Mouse (Mus musculus): ENCODE measurements around the gene Tmem102.

Gene Tmem102

GRCm38 (mm10) chr11:69822080-69822479 is 16.7 kb upstream of the Tmem102 start, which contains the start of gene Spem1:
Spem1 (minus strand) TSS chr11:69822180.
- CTCF ChIA-PET = interaction anchor here (0.6 kb wide), 1 partner anchor 58 kb away, joined by 3 read pairs; no protein-coding TSS in a partner anchor

DNA sequence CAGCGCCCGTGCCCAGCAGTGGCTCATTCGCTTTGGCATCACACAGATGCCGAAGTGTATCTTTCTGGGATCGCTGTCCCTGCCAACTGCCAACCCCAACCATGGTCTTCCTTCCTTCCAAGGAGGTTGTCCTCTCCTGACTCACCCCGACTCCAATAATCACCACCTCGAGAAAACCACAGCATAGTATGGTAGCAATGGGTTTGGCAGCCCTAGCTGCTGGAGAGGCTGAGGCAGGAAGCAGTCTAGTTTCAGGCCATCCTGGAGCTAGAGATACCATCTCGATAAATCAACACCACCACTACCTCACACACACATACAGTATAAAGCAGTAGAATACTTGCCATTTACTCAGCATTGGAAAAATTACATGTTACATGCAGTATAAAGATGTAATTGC is 13.4 kb upstream of the Tmem102 start:
- CTCF ChIA-PET = no interaction called here

GRCm38 (mm10) chr11:69818365-69818764 is 12.9 kb upstream of the Tmem102 start, which contains the start of gene Spem2:
Spem2 (minus strand) TSS chr11:69818465.
- CTCF ChIA-PET = no interaction called here

DNA sequence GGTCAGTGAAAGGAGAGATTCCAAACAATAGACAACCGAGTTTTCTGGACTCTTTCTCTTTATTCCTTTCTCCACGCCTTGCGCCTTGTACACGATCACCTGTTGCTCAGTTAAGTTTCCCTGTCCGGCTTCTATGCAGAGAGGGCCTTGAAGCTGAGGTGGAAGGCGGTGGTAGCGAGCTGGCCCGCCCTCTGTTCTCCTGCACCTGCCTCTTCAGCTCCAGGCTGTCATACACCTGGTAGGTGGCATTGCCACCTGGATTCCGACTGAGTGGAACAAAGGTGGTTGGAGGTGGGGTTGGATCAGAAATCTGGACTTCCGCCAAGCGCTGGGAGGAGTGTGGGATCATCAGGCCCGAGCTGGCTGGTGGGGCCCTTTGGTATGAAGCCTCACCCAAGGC is 11.1 kb upstream of the Tmem102 start:
- CTCF ChIA-PET = no interaction called here

GRCm38 (mm10) chr11:69815155-69815554 is 9.7 kb upstream of the Tmem102 start, which contains the start of gene Gm39566:
Gm39566 (minus strand) TSS chr11:69815298.
- CTCF ChIA-PET = no interaction called here

- CTCF ChIA-PET = interaction anchor here (0.6 to 0.7 kb wide), 2 partner anchors 156 to 707 kb away, joined by 8 to 24 read pairs; no protein-coding TSS in a partner anchor
These were observed 4.9 kb upstream of the Tmem102 start for GRCm38 (mm10) chr11:69810280-69810679.

DNA sequence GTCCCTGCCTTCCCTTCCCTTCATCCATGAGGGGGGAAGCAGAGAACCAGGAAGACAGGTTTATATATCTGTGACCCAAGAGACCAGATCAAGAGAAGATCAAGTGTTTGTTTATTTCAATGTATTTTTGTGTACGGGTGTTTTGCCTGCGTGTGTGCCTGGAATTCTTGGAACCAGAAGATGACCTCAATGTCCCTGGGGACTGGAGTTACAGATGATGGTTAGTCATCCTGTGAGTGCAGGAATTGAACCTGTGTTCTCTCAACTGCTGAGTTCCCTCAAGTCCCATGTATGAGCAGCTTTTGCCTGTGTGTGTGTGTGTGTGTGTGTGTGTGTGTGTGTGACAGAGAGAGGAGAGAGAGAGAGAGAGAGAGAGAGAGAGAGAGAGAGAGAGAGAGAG is 2.2 kb upstream of the Tmem102 start:
- CTCF ChIA-PET = interaction anchor here (0.7 kb wide), 1 partner anchor 120 kb away, joined by 6 read pairs; no protein-coding TSS in a partner anchor

DNA sequence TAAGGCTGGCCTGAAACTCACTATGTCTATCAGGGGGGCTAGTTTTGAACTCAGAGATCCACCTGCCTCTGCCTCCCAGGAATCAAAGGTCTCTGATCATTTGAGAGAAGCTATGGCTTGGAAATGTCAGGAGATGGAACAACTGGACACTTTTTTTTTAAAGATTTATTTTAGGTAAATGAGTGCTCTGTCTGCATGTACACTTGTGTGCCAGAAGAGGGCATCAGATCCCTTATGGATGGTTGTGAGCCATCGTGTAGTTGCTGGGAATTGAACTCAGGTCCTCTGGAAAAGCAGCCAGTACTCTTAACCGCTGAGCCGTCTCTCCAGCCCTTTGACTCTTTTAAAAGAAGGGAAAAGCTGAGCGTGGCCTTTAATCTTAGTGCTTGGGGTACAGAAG is 954 bp upstream of the Tmem102 start:
- CTCF ChIA-PET = no interaction called here

DNA sequence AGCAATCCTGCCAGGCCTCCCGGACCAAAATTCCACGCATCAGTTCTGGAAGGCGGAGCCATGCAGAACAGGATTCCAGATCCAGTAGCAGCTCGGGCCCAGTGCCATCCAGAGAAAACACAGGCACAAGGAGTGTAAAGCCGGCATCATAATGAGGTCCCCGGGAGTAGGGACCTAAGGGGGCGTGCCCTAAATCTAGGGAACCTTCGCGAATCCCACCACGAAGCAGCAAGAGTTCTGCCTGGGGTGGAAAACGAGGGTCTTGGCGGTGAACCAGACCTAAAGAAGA is 828 bp downstream of the Tmem102 start:
- CTCF ChIA-PET = interaction anchor here (0.6 kb wide), 1 partner anchor 33 kb away, joined by 3 read pairs; no protein-coding TSS in a partner anchor

DNA sequence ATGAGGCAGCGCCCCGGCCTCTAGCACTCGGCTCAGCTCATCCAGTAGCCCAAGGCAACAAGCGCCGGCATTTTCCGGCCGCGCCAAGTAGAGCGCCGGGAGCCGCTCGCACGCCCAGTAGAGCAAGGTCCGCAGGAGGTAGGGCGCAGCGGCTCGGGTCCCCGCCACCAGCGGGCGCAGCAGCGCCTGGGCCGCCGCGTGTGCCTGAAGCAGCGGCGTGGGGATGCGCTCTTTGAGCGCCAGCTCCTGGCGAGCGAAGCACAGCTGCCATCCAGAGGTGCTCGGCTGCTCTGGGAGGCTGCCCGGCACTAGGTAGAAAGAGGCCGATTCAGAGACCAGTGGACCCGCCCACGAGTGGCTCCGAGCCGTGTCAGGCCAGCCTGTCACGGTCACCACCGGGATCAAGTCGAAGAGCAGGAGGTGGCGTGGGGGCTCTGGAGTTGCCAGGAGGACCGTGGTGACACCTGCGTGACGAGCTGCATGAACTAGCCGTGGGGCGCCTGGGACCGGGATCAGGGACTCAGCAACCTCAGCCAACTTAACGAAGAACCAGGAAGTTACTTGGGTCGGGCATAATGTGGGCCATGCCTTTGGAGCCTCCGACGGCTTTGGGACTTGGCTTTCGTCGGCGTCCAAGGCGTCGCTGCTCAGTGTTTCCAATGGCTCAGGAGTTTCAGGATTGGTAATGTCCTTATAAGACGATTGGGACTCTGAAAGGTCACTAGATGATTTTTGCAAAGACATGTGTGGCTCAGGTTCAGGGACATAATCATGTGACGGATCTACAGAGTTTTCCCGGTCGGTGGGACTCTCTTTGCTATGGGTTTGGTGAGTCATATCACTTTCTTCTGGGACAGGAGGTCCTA is 1.4 kb downstream of the Tmem102 start:
- CTCF ChIA-PET = interaction anchor here (0.5 to 0.6 kb wide), 3 partner anchors 33 to 80 kb away, joined by 3 read pairs; partner anchors contain the start of gene Nlgn2

DNA sequence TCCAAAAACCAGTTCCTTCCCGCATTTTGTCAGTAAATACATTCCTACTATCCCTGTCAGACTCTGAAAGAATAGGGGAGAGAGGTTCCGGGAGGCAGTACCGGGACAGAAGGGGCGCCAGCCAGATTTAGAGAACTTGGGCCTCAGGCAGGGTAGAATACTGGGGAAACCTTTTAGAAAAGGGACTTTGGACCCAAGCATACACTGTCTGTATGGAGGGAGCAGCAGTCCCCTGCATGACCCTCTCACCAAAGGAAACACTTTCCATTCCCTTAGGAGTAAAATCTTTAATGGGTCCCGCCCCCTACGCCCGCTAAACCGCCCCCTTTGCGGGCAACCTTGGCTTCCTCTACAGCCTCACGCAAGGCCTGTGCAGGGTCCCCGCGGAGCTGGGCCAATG is 2.1 kb downstream of the Tmem102 start:
- CTCF ChIA-PET = interaction anchor here (0.6 kb wide), 1 partner anchor 35 kb away, joined by 3 read pairs; the partner anchor contains the start of gene Nlgn2

- CTCF ChIA-PET = interaction anchor here (1.0 kb wide), 1 partner anchor 148 kb away, joined by 3 read pairs; no protein-coding TSS in a partner anchor
These were observed 2.7 kb downstream of the Tmem102 start for GRCm38 (mm10) chr11:69802648-69803105.

- CTCF ChIA-PET = interaction anchor here (1.2 kb wide), 1 partner anchor 27 kb away, joined by 3 read pairs; no protein-coding TSS in a partner anchor
These were observed 3.9 kb downstream of the Tmem102 start, which contains the start of gene Fgf11 for GRCm38 (mm10) chr11:69801379-69801977. Fgf11 (minus strand) TSS chr11:69801857.

DNA sequence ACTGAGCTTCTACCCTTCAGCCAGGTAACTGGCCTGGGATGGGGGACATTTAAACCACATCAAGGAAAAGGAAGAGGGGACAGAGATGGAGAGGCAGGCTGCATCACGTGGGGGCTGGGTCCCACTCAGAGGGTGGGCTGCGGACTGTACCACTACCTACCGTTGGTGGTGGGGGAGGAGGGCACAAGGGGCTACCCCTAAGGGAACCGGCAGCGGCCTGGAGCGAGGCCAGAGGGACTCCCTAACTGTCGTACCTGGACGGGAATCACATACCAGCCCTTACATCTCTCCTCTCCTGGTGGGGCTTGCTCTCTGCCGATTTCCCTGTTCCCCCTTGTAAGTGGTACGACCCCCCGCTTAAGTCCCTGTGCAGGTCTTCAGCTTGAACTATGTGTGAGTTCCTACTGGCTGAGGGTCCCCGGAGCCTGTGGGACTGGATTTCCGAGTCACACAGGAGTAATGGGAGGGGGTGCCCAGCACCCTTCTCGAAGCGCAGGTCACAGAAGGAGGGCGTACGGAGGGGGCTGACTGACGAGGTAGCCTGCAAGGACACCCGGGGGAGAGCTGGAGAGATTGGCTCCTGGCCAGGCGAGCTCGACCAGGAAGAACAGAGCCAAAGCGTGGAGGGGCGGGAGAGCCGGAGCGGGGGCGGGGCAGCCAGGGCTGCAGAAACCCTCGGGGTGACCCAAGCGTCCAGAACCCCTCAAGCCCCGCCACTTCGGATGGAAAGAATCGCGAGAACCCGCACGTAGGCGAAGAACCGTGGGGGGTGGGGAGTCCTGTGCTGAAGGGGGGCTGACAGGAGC is 4.8 kb downstream of the Tmem102 start:
- CTCF ChIA-PET = no interaction called here

GRCm38 (mm10) chr11:69800138-69800391 is 5.4 kb downstream of the Tmem102 start:
- CTCF ChIA-PET = interaction anchor here (0.7 kb wide), 3 partner anchors 45 to 511 kb away, joined by 4 to 18 read pairs (median 11); no protein-coding TSS in a partner anchor

DNA sequence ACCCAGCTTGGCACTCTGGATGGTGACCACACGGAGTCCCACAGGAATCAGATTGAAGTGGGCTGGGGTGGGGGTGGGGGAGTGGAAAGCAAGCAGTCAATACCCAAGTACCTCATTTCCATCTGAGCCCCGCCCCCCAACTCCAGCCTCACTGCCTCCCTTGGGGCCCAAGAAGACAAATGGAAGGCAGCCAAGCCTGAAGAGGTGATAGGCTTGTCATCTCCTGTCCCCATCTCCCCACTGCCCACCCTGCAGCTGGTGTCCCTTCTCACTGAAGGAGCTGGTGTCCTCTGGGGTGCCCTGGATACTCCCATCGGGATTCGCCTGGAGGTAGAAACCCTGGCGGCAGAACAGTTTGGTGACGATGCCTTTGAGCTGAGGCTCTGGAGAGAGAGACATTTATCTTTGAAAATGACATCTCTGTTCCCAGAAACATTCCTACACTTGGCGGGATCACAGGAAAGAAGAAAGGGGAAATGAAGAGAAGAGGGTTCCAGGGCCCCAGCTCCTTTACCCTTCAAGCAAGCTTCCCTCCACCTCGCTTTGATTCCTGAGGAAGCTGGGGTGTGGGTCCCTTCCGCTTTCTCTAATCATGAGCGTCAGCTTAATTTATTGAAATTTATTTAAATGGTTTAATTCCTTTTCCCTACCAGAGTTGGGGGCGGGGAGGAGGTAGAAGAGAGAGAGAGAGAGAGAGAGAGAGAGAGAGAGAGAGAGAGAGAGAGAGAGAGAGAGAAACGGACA is 5.9 kb downstream of the Tmem102 start:
- CTCF ChIA-PET = interaction anchor here (0.7 kb wide), 3 partner anchors 45 to 512 kb away, joined by 4 to 18 read pairs (median 11); no protein-coding TSS in a partner anchor

GRCm38 (mm10) chr11:69797924-69798323 is 7.5 kb downstream of the Tmem102 start:
- CTCF ChIA-PET = interaction anchor here (0.6 kb wide), 1 partner anchor 133 kb away, joined by 3 read pairs; no protein-coding TSS in a partner anchor

- CTCF ChIA-PET = interaction anchor here (1.2 kb wide), 1 partner anchor 114 kb away, joined by 3 read pairs; the partner anchor contains the start of gene Senp3
These were observed 9.4 kb downstream of the Tmem102 start for GRCm38 (mm10) chr11:69795983-69796435.

DNA sequence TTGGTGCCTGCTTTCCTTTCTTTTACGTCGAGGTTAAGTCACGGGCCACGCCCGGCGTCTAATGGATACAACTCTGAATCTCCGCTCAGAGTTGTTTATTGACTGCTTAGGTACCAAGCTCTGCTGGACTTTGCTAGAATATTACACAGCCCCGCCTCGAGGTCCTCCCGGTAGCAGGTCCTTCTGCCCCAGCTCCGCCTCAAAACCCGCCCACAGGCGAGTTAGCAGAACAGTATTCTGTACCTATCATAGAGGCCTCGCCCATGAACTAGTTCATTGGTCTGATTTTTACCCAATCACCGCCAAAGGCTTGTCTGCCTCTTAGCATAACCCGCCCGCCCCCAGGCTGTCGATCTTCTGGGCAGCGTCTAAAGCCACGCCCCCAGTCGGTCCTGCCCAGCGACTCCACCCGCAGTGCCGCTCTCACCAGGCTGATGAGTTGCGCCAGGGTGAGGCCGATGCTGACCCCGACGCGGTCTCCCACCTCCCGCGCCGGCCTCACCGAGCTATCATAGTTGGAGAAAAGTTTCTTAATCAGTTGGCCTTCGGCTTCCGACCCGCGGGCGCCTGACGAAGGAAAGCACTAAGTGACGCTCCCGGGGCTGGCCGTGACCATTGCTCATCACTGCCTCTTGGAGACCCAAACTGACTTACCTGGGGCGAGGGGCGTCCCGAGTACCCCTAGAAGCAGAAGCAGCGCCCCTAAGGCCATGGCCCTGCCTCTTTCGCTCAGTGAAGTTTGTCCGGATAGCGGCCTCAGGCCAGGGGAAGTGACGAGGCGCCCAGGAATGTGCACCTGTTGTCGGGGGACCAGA is 10.0 kb downstream of the Tmem102 start, which contains the start of gene Chrnb1:
Gene Chrnb1, minus strand, starts transcription at position 776 of the 815 bp plus-strand sequence.
- CTCF ChIA-PET = no interaction called here

GRCm38 (mm10) chr11:69793429-69793828 is 12.0 kb downstream of the Tmem102 start:
- CTCF ChIA-PET = interaction anchor here (0.6 to 0.7 kb wide), 2 partner anchors 26 to 142 kb away, joined by 3 read pairs; no protein-coding TSS in a partner anchor

Measured in spleen, embryonic (tissue).